Mouse (Mus musculus) thymus, postnatal 14 days (tissue): ENCODE data around the gene Nalcn.
A peak's percentile ranks its signal among the peaks of the same experiment; 100 is the strongest.

ENCODE experiments used
- DNase-seq: peaks from one replicate; pipeline ENCODE4 v3.0.0; 2021

Gene Nalcn

DNA sequence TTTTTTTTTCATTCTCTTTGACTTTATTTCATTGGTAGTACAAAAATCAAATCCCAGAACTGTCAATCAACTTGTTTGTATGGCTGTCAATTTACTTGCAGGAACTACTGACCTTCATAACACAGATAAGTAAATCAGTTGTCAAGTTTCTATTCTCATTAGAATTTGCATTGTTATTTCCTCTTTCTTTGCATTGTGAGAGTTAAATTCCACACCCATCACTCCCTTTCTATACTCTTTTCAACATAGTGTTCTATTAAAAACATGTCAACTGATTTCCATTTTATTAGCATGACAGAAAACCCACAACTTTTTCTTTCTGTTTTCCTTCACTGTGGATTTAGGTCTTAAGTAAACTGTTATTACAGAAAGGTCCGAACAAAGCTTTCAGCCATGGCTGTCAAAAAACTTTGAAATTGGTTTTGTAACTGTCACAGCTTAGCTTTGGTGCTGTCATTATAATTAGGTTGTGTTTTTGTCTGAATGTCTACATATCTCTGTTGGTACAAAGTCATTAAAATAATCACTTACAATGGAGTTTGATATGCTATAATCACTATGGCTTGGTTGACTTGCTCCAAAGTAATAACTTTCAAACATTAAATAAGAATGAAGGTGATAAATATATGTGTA lies 138.3 kb downstream of the Nalcn start:
- DNase-seq: no peak

DNA sequence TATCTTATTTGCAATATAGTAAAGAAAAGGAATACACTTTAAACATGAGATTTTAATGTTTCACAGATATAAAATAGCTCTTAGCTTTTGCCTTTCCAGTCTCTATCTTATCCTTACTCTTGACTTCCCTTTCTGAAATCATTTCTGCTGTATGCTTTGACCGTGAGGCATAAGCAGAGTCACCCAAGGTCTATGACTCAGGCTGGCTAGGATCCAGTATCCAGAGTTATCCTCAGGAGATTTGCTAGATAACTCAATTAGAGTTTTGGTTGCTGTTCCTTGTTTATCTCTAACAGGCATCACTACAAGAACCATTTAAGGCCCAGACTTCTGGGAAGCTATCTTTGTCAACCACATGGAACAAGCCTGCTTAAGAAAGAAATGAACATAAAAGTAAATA lies 164.9 kb downstream of the Nalcn start:
- no peak for DNase-seq

- DNase-seq: no peak
These were observed 180.9 kb downstream of the Nalcn start for GRCm38 (mm10) chr14:123446031-123446430.

DNA sequence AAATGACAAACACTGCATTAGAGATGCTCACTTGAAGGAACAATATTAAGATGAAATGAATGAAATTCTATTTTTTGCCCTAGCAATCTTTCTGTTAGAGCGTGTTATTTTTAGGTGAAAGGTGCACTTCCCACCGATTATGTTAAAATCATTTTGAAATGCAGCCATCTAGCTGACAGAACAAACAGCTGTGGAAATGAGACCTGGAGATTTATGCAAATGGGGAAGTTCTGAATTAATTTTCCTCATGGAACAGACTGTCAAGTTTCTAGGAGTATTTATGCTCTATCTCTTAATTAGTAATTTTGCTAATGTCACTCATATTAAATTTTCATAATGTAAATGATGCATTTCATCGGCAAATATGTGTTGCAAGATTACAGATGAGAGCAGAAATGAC lies 191.4 kb downstream of the Nalcn start:
- DNase-seq: no peak

GRCm38 (mm10) chr14:123376167-123376855 lies 250.6 kb downstream of the Nalcn start:
- no peak for DNase-seq

GRCm38 (mm10) chr14:123371522-123371921 lies 255.4 kb downstream of the Nalcn start:
- no peak for DNase-seq

DNA sequence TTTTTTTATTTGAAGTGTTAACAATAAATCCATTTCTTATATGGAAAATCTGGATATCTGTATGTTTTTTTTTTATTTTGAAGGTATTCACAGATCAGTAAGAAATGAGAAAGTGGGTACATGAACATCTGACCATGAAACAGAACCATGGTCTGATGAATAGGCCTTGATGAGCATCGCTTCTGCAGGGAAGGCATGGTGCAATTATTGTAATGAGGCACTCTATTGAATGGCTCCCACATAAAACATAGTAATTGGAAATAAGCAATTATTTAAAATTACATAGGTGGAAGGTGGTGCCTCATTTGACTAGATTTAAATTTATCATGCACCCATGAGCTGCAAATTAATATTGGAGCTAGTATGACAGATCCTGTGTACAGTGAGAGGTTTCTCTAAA lies 267.3 kb downstream of the Nalcn start:
- no peak for DNase-seq

- peak; percentile 18 for DNase-seq
These were observed 274.0 kb downstream of the Nalcn start for GRCm38 (mm10) chr14:123352973-123353372.

DNA sequence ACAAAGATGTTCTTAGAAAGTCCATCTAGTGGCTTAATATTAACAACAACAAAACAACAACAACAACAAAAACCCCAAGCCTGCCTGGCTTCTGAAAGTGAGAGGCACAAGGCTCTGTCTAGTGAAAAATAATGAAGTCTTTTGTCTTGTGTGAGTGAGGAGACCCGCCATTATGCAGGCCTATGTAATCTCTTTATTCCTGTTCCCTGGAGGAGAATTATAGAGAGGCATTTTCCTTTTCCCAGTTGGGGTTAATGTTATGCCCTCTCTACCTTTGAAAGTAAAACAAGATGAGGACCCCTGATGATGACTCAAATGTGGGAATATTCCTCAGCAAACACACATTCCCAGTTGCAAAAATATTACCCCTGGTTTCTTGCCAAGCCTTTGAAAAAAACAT lies 295.1 kb downstream of the Nalcn start:
- DNase-seq: no peak

- no peak for DNase-seq
These were observed 312.6 kb downstream of the Nalcn start for GRCm38 (mm10) chr14:123314369-123314768.

- no peak for DNase-seq
These were observed 314.6 kb downstream of the Nalcn start for GRCm38 (mm10) chr14:123312371-123312770.

DNA sequence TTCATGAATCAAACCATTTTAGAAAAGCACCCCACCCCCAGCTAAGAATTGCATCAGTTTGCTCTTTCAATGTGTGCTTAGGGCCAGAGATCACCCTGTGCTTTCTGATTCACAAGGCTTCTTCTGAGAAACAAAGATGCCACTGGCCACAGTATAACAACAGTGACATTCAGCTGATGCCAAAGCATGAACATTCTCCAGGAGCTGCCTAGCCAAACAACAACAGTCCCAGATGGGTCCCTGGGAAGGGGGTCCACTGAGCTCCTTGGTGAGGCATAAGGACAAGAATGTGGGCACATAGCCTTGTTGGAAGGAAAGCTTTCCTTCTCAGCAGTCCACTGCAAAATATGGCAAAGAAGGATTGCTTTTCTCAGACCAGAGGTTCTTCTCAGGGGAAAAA lies 330.9 kb downstream of the Nalcn start:
- no peak for DNase-seq

DNA sequence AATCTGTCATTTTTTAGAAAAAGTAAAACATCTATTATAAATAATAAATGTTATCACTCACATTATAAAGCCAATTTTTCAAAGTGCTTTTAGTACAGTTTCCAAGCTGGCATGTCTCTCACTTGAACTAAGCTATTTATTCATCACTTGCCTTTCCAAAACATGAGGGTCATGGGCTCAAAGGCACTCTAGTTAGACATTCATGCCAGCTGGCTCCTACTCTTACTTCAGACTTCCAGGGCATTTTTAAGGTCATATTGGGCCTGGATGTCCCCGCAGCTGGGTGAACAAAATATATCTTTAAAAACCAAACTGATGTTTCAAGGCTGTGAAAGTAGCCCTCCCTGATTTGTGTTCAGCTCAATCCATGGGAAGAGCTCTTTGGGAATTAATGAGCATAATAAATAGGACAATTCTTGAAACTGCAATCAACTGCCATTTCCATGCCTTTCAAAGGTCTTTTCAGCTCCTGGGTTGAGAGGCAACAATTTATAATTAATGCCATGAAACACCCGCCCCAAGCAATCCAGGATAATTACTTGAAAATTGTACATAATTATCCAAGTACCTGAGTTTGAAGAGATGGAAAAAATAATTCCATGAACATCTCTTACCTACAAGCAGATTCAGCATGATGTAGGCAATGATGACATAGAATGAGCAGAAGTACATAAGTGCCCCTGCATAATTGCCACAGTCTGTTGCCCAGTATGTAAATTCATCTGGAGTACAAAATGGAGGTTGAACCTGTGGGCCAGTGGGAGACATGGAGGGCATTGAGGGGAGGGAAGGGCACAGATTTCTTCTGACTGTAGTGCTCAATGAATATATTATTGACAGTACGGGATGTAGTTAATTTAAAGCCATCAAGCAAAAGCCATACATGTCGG lies 335.6 kb downstream of the Nalcn start:
- no peak for DNase-seq

GRCm38 (mm10) chr14:123282165-123282564 lies 344.8 kb downstream of the Nalcn start:
- DNase-seq: no peak

GRCm38 (mm10) chr14:123272121-123272520 lies 354.8 kb downstream of the Nalcn start:
- no peak for DNase-seq

DNA sequence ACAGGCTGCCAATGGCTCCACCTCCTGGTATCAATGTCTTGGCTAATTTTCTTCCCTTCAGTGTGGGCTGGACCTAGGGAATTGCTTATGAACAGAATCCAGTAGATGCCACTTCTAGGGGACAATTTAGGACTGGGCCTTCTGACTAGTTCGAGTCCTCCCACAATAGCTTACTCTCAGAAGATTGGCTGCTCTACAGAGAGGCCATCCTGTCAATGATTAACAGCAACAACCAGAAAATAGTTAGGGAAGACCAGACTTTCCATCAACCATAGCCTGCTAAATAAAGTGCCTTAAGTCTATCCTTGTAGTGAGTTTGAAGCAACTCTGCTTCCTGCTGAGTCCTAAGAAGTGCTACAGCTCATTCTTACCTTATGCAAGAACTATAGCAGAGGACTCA lies 386.2 kb downstream of the Nalcn start:
- no peak for DNase-seq

GRCm38 (mm10) chr14:123239945-123240344 lies 387.0 kb downstream of the Nalcn start:
- DNase-seq: no peak

DNA sequence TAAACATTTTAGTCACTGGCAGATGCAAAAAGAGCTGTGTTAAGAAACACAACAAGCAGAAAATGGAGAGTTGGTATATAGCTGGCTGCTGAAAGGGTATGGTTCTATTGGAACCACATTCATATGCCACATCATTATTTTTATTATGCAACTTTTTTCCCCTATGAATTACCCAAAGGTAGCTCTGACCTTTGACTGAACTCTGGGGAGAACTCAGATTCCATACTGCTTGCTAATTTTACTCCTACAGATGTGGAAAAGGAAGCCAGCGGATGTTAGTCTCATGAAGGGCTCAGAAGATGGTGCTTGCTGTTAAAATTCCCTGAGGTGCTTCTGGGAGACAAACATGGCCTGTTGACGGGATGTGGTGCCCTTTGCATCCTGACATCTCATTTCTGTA lies 389.9 kb downstream of the Nalcn start:
- DNase-seq: no peak

DNA sequence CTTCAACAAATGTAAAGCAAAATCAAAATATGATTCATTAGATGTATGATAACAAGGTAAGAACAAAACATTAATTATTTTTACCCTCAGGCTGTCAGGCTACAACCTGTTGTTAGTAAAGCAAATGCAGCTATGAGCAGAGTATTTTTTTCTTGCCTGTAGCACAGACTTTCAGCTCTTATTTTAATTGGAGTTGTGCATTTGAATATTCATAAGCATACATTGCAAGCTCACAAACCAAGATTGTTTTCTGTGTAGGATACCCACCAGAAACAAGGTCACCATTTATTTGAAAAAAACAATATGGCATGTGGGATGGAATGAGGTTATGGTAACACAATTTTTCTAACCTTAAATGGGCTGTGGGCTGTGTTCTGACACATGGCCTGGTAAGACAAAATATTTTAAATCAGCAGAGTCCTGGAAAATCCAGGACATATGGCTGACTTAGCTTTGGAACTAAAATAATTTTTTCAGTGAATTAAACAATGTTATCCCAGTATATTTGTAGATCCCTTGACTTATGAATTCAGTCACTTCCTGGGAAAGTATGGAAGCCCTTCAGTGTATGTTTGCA lies 394.2 kb downstream of the Nalcn start:
- DNase-seq: no peak
